Mouse (Mus musculus): ENCODE results near the gene Gzmk. TPM values are rescaled to one million over a fixed set of nuclear protein-coding genes. Genes with fewer than 3 reads are reported as not detected.
A peak's percentile ranks its signal among the peaks of the same experiment; 100 is the strongest.
"Not testable (repeated sequence)": the region's sequence is repeated elsewhere in the genome, so short reads cannot be mapped to it uniquely, and the experiment has no call there.

Gzmk gene
- total RNA-seq (2021), result under 1 TPM in 1 of 2 experiments, not detected in 1; 0.28 TPM
- long read RNA-seq, experiment 1, partial matches to known transcripts, result 0 of 1 reads
- long read RNA-seq, experiment 1, other reads (novel, unspliced or antisense), result 1 of 1 reads
- long read RNA-seq, experiment 2, result 0 reads

DNA sequence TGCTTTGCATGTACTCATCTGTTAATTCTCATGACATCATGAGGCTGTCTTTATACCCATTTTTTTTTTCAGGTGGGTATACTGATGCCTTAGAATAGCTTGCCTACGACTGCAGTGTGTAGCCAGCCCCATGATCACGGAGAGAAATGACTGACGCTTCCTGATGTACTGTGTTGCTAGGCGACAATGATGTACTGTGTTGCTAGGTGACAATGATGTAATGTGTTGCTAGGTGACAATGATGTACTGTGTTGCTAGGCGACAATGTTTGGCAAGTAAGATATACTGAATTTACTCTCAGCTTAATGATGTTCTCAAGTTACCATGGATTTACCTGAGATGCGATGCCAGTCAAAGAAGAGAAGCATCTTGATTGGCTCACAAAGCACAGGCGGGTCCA is at the start of gene Gzmk:
TSS of gene Gzmk (minus strand) at position 98 of the 400 bp plus-strand sequence.
- H3K27ac ChIP-seq, result no peak within 1 kb of the TSS
- peak within 1 kb of the TSS; percentile 23; the same call in 1 of the 2 replicates for H3K4me3 ChIP-seq
- TF ChIP-seq CTCF (conservative IDR thresholded peaks at IDR 0.05), result no peak
- peak; percentile 35 to 75 for DNase-seq (ENCODE audit: low spot score in 2 of 2)

DNA sequence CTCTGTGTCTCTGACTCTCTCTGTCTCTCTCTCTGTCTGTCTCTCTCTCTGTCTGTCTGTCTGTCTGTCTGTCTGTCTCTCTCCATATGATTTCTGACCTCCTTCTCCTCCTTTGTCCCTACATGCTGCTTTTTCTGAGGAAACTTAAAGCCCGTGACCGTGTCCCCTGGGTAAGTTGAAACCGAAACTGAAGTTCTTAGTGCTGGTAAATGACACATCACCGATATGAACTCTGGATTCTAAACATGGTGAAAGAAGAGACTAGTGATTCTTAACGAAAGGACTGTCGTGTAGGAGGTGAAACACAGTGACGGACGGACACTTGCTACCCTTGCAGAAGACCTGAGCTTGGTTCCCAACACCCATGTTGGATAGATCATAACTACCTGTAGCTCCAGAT is 45.5 kb upstream of the Gzmk start:
- no peak for DNase-seq (ENCODE audit: low spot score in 2 of 2)
- no peak for TF ChIP-seq CTCF (conservative IDR thresholded peaks at IDR 0.05)
- no peak overlapping the region for H3K27ac ChIP-seq

DNA sequence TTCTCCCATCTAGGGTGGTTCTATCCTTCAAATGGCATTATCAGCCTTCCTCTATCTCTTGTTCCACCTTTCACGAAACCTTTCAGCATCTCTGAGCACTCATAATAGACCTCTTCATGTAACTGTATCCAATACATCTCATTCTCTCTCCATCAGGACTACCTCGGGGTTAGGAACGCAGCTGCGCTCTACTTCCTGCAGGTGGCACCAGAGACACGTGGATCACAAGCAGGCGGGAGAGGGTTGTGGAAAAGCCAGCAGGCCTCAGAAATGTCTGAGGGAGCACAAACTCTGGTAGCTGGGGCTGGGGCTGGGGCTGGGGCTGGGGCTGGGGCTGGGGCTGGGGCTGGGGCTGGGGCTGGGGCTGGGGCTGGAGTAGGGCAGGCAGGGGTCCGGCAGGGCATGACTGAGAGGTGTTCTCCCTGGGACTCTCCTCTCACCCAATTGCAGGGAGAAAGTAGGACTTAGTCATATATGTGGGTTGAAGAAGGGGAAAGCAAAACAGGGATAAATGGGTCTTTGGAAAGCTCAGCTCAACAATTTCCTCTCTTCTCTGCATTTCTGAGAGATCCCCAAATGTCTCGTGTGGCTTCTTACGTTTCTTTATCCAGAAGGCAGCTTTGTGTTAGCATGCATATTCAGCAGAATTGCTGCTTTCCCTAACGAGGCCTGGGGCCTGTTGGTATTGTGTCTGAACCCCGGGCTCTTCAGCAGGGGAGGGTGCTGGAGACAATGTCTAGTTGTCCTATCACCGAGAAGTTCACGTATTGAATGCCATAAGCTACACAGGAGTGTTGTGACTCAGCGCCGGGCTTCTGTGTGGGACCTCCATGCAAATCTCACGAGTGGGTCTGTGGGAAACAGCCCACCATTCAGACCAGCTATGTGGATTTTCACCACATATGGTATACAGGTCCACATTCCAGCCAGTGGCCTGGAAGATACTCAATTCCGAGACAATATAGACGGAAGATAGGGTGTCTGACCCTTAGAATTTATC is 44.4 kb upstream of the Gzmk start:
- no peak overlapping the region for H3K4me3 ChIP-seq
- no peak overlapping the region for H3K27ac ChIP-seq
- peak; percentile 78 to 87 for DNase-seq (ENCODE audit: low spot score in 2 of 2)
- peak; percentile 83 for TF ChIP-seq CTCF (conservative IDR thresholded peaks at IDR 0.05)

More for the DNA sequence above, 45.5 kb upstream of the Gzmk start:
- H3K4me3 ChIP-seq, result no peak overlapping the region

DNA sequence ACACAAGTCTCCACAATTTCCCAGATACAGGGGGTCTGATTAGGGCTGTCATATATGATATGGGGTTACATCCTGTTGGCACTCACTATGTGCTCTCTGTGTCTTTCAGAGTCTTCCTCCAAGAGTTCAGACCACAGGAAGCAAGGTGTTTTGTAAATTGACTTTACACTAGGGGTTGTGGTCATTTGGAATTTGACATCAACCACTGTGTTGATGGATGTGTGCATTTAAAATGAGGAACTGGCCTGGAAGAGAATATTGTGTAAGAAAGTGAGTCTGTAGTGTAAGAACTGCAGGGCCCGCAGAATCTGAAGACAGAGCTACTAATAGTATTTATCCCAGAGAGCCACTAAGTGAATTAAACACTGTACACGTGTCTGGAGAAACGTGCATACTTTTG is 41.5 kb upstream of the Gzmk start:
- no peak overlapping the region for H3K27ac ChIP-seq
- DNase-seq (ENCODE audit: low spot score in 2 of 2), result no peak
- TF ChIP-seq CTCF (conservative IDR thresholded peaks at IDR 0.05), result no peak
- no peak overlapping the region for H3K4me3 ChIP-seq

DNA sequence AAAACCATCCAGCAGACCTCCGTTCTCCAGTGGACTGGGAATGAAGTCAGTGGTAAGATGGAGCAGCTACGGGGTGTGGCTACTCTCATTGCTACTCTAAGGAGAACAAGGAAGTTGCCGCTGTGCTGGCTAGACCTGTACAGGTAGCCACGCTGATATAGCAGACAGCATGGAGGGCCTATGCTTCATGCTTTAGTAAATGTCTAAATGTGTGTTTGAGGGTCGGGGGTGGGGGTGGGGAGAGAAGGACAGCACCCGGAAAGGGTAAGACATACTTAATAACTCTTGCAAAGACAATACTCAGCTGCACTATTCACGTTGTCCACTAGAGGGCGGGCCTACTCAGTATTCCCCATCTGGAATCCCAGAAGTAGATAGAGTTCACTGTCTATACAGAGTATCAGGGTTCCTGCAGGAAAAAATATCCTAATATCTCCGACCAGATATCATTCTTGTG is 40.8 kb upstream of the Gzmk start:
- DNase-seq (ENCODE audit: low spot score in 2 of 2), result peak; percentile 58 to 85
- H3K27ac ChIP-seq, result no peak overlapping the region
- TF ChIP-seq CTCF (conservative IDR thresholded peaks at IDR 0.05), result peak; percentile 95
- no peak overlapping the region for H3K4me3 ChIP-seq

DNA sequence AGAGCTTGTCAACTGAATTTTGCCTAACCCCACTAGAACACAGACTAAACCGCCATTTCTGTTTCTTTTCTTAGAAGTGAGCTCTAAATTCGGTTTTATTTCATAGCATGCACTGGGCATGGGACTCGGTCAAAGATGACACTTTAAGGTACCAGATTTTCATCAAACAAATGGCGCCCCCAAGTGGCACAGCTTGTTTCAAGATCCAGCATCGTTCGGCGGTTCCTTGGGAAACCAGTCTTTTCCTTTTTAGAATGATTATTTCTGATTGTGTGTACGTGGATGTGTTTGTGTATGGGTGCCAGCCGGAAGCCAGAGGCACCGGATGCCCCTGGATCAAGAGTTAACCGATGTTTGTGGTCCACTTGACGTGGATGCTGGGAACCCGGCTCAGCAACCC is 39.5 kb upstream of the Gzmk start:
- peak; percentile 13 to 51 for DNase-seq (ENCODE audit: low spot score in 2 of 2)

DNA sequence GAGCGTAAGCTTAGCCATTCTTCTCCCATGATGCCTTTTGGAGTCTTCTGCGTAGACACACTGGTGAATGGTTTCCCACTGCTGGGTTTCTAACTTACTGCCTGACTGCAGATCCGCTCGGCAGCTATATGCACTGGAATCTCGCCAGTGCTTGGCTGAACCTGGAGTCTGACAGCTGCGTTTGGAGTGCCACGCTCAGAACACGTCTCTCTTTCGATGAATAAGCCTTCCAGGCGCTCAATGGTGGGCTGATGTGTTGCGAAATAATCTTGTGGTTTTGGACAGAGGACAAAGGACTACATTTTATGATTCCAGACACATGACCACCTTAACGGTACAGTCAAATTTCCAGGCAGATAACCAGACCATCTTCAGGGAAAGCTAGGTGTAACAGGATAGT is 37.1 kb upstream of the Gzmk start:
- DNase-seq (ENCODE audit: low spot score in 2 of 2), result peak; percentile 33 to 38
- Histone ChIP-seq H3K27ac (no peak overlapping the region), H3K4me3 (no peak overlapping the region)
- TF ChIP-seq CTCF (conservative IDR thresholded peaks at IDR 0.05), result no peak

More for the DNA sequence above, 39.5 kb upstream of the Gzmk start:
- Histone ChIP-seq H3K4me3 (no peak overlapping the region), H3K27ac (no peak overlapping the region)
- peak; percentile 77 for TF ChIP-seq CTCF (conservative IDR thresholded peaks at IDR 0.05)

DNA sequence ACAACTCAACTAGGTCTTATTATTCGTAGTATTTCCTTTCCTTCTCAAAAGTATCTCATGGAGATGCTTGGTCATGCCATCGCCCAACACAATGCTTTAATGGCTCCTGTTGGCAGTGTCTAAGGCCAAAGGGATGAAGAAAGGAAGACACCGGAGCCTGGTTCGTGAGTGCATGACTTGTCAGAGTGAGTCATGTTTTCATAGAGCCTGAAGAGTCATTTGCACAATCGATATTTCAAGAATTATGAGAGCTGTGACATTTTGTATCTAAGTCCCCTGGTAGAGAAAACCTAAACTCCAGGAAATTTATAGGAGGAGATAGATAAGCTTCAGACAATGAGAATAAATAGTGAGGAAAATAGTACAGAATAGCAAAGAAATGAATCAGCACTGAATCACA is 33.5 kb upstream of the Gzmk start:
- Histone ChIP-seq H3K27ac (no peak overlapping the region), H3K4me3 (no peak overlapping the region)
- no peak for TF ChIP-seq CTCF (conservative IDR thresholded peaks at IDR 0.05)
- no peak for DNase-seq (ENCODE audit: low spot score in 2 of 2)

DNA sequence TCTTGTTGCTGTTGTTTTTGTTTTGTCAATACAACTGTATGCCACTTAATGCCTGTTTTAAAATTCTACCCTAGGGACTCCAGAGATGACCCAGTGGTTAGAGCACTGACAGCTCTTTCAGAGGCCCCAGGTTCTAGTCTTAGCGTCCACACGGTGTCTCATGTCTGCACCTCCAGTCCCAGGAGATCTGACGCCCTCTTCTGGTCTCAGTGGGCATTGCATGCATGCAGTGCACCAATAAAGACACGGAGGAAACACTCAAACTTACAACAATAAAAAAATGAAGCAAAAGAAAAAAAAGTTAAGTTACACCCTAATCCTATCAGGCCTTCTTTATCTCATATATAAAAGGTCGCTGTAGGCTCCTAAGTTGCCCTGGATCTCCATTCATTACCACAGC is 31.5 kb upstream of the Gzmk start:
- no peak for DNase-seq (ENCODE audit: low spot score in 2 of 2)
- Histone ChIP-seq H3K27ac (no peak overlapping the region), H3K4me3 (no peak overlapping the region)
- peak; percentile 62 for TF ChIP-seq CTCF (conservative IDR thresholded peaks at IDR 0.05)

DNA sequence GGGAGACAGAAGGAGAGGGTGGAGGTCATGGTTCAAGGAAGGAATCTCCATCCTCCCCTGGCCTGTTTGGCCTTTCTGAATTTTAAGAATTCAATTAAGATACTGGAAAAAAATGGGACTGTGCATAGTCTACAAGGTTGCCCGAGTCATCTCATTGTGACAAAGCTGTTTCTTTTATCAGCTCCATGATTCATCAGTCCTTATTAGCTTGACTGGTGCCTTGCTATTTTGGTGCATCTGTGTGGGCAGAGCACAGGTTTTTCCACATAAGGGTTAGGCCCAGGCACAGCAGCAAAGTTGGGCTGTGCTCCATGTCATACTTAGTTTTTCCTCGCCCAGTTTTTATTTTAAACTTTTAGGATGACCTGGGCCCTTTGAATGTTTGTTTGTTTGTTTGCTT is 31.1 kb upstream of the Gzmk start:
- no peak overlapping the region for H3K4me3 ChIP-seq
- DNase-seq (ENCODE audit: low spot score in 2 of 2), result no peak
- no peak for TF ChIP-seq CTCF (conservative IDR thresholded peaks at IDR 0.05)

DNA sequence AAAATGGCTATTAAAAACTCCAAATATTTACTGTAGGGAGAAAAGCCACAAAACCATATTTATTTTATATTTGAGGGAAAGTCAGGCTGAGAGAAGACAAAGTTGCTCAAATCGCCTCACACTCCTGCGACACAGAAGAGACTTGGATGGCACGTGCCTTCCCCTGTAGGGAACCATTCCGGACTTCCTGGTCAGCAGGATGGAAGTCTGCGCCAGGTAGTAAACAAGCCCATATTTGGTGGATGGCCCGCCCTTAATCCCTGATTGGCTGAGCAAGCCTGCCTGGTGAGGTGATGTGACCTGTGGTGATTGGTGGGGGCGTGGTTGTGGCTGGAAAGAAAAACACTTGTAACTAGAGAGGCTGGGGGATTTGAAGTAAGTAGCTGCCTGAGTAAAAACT is 26.9 kb upstream of the Gzmk start:
- not testable (repeated sequence) for H3K27ac ChIP-seq; DNase-seq (ENCODE audit: low spot score in 2 of 2); H3K4me3 ChIP-seq

More for the DNA sequence above, 31.1 kb upstream of the Gzmk start:
- peak overlapping the region; percentile 39; the same call in 1 of the 2 replicates for H3K27ac ChIP-seq

DNA sequence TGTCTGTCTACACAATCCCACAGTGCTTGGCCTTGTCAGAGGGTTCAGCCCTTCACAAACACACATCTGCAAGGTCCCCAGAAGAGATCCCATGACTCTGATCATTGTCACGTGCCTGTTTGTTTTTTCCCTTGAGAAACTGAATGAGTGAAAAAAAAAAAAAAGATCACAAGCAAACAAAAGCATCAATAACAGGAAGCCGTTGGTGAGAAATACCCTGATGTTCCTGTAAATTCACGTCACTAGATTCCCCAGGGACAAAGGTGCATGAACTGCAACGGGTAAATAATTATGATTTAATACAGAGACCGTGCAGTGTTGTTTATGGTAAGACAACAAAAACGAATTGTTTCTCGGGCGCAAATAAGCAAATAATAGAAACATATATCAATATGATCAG is 19.3 kb upstream of the Gzmk start:
- Histone ChIP-seq H3K4me3 (no peak overlapping the region), H3K27ac (no peak overlapping the region)
- DNase-seq (ENCODE audit: low spot score in 2 of 2), result no peak
- no peak for TF ChIP-seq CTCF (conservative IDR thresholded peaks at IDR 0.05)

DNA sequence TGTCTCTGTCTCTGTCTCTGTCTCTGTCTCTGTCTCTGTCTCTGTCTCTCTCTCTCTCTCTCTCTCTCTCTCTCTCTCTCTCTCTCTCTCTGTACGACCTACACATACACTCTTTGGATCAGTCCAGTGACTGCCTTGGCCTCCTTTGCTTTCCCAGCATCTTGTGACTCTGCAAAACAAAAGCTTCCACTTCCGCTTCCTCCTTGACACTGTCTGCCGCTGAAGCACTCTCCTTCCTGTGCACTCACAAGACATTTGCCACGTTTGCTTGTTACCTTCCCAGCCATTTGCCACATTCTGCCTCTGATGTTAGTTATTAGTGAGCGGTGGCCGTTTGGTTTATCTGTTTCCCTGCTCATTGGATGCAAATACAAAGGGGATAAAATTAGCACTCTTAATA is 16.4 kb upstream of the Gzmk start:
- H3K27ac ChIP-seq, result no peak overlapping the region
- no peak for TF ChIP-seq CTCF (conservative IDR thresholded peaks at IDR 0.05)
- DNase-seq (ENCODE audit: low spot score in 2 of 2), result no peak
- H3K4me3 ChIP-seq, result no peak overlapping the region
